Mouse (Mus musculus) liver, postnatal 0 days (tissue): ENCODE data around the gene Neu1. TPM values are rescaled to one million over a fixed set of nuclear protein-coding genes. Genes with fewer than 3 reads are reported as not detected.
"Not testable (repeated sequence)": the region's sequence is repeated elsewhere in the genome, so short reads cannot be mapped to it uniquely, and the experiment has no call there.

Experiments used
- ATAC-seq: fragments of 200-750 bp; cut with Nextera tagmentation; 2 replicates; pipeline ENCODE4 v1.8.0; 2017; ENCODE audit warnings: mild to moderate bottlenecking, moderate library complexity
- DNase-seq: peaks from one replicate; pipeline ENCODE4 v3.0.0-alpha.2; 2016
- H3K27ac ChIP-seq: fragments of 300-500 bp; sonication (generic); 2 replicates; pipeline ENCODE4 v1.5.1; 2014; ENCODE audit warnings: antibody characterized with exemption, moderate library complexity, mild to moderate bottlenecking, low read depth
- H3K27me3 ChIP-seq: fragments of 300-500 bp; sonication (generic); 2 replicates; pipeline ENCODE4 v1.6.1; 2014; ENCODE audit warnings: low read length, control low read depth, mixed read lengths; ENCODE audit not compliant: insufficient read depth
- H3K36me3 ChIP-seq: fragments of 300-500 bp; sonication (generic); replicated peaks from 2 replicates; pipeline ENCODE4 v1.6.1; 2014; ENCODE audit warnings: mild to moderate bottlenecking, control low read depth, low read length, moderate library complexity, mixed read lengths; ENCODE audit not compliant: insufficient read depth
- H3K4me1 ChIP-seq: fragments of 300-500 bp; sonication (generic); 2 replicates; pipeline ENCODE4 v1.6.1; 2014; ENCODE audit warnings: antibody characterized with exemption, mild to moderate bottlenecking, control low read depth; ENCODE audit not compliant: insufficient read depth
- H3K4me2 ChIP-seq: fragments of 300-500 bp; sonication (generic); 2 replicates; pipeline ENCODE4 v1.6.1; 2014; ENCODE audit warnings: low read depth, mild to moderate bottlenecking, low read length, moderate library complexity, mixed read lengths
- H3K4me3 ChIP-seq: fragments of 300-500 bp; sonication (generic); 2 replicates; pipeline ENCODE4 v1.5.1; 2014; ENCODE audit warnings: low read depth, low read length
- H3K9ac ChIP-seq: fragments of 300-500 bp; sonication (generic); replicated peaks from 2 replicates; pipeline ENCODE4 v1.6.1; 2014; ENCODE audit warnings: mild to moderate bottlenecking, moderate library complexity
- H3K9me3 ChIP-seq: fragments of 300-500 bp; sonication (generic); 2 replicates; pipeline ENCODE4 v1.6.1; 2016; ENCODE audit warnings: mild to moderate bottlenecking, control low read depth, low read length, mixed read lengths
- CTCF ChIP-seq: sonication (generic); IDR thresholded peaks from 2 replicates; pipeline ENCODE4 v1.5.1; 2016; ENCODE audit warnings: antibody characterized with exemption, low read depth
- EP300 ChIP-seq: IDR thresholded peaks from 2 replicates; pipeline ENCODE4 v1.6.1; 2016; ENCODE audit warnings: antibody characterized with exemption, low read depth, mild to moderate bottlenecking
- WGBS: fragments of 180-500 bp; shearing (Covaris S2); extraction: QIAGEN DNeasy Blood & Tissue Kit; methylation state at CpG from one replicate; pipeline ENCODE4 v1.1.7; 2014; ENCODE audit not compliant: insufficient replicate concordance; 5-methylcytosine and 5-hydroxymethylcytosine counted together
- polyA plus RNA-seq: library from polyadenylated mRNA; unstranded; fragments of >200 nt; fragmentation: Nextera tagmentation; extraction: Ambion mirVana; gene quantifications from 2 replicates; pipeline ENCODE4 v1.2.1, GENCODE M21; 2015

Gene Neu1
- polyA plus RNA-seq, 1 experiment from 2014 or later, result 35.6 TPM

DNA sequence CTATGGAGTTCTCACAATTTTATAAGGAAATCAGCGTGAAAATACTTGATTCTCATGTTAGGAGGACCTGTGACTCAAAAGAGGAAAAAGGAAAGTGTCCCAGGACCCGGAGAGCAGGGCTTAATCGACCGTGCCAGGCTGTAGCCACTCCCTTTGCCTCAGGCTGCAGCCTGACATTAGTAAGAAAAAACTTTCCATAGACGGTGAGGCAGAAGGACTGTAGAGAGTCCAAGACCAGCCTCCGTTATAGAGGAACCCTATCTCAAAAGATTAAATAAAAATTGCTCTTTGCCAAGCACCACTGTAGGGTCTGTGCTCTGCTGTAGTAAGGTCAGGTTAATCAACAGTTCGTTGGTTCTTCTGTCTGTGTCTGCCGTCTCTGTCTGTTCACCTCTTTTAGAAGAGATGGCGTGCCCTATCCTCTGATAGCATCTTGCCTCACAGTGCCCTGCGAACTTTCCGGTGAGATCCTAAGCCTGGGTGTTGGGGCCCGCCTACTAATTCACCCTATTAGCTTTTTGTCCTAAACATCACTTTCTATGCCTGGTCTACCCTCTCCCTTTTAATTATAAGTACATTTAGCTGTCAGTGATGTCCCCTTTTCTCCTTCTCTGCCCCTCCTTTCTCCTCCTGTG, 28.9 kb downstream of the Neu1 start:
- peaks cover 7% of the 10 kb centered on the region for H3K4me1 ChIP-seq
- 13% methylated on average over 12 of the region's 12 CpGs for WGBS
- no peaks in the 10 kb centered on the region for H3K9me3 ChIP-seq
- DNase-seq, result no peak
- H3K36me3 ChIP-seq, result no peaks in the 10 kb centered on the region
- H3K4me2 ChIP-seq, result peak overlapping the region; percentile 77
- peak; percentile 28 for ATAC-seq
- H3K4me3 ChIP-seq, result peak overlapping the region; percentile 52
- peak overlapping the region; percentile 78 for H3K27ac ChIP-seq
- TF ChIP-seq CTCF, result no peak
- no peak for TF ChIP-seq EP300
- H3K9ac ChIP-seq, result peak overlapping the region; percentile 45
- H3K27me3 ChIP-seq, result peaks cover 10% of the 10 kb centered on the region; the same call in 1 of the 2 replicates

GRCm38 (mm10) chr17:34960702-34961493, 29.8 kb downstream of the Neu1 start:
- Histone ChIP-seq H3K9me3 (no peaks in the 10 kb centered on the region), H3K4me2 (no peak overlapping the region), H3K4me3 (no peak overlapping the region), H3K27me3 (peaks cover 8% of the 10 kb centered on the region; the same call in 1 of the 2 replicates), H3K27ac (no peak overlapping the region), H3K4me1 (peaks cover 7% of the 10 kb centered on the region), H3K36me3 (no peaks in the 10 kb centered on the region), H3K9ac (no peak overlapping the region)
- ATAC-seq (no peak), DNase-seq (no peak)
- no peak for TF ChIP-seq EP300
- no peak for TF ChIP-seq CTCF

DNA sequence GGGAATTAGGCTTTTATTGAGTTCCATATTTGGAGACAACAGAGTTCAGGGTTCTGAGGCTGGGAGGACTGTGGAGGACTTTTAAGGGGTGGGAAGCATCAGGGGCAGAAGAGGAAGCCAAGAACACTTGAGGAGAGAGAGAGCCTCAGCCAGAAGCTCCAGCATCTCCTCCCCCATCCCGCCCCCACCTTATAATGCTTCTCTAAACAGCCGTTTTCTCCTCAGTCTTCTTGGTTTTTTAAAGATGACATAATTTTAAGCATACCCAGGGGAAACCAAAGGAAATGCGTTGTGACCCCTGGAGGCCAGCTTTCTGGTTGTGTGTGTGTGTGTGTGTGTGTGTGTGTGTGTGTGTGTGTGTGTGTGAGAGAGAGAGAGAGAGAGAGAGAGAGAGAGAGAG, 31.1 kb downstream of the Neu1 start:
- no peaks in the 10 kb centered on the region for H3K36me3 ChIP-seq
- ATAC-seq, result no peak
- no peaks in the 10 kb centered on the region for H3K9me3 ChIP-seq
- TF ChIP-seq CTCF, result no peak
- no peak for TF ChIP-seq EP300
- no peak overlapping the region for H3K4me2 ChIP-seq
- 0 out of 2 replicates have a peak, but pooled peaks cover 4% of the 10 kb centered on the region for H3K27me3 ChIP-seq
- WGBS, result 17% methylated on average over 3 of the region's 3 CpGs
- H3K27ac ChIP-seq, result no peak overlapping the region
- H3K9ac ChIP-seq, result no peak overlapping the region
- H3K4me3 ChIP-seq, result no peak overlapping the region
- peaks cover 7% of the 10 kb centered on the region for H3K4me1 ChIP-seq
- no peak for DNase-seq

- Histone ChIP-seq H3K9ac (no peak overlapping the region), H3K4me3 (no peak overlapping the region), H3K4me1 (peaks cover 7% of the 10 kb centered on the region), H3K27me3 (0 out of 2 replicates have a peak, but pooled peaks cover 4% of the 10 kb centered on the region), H3K27ac (no peak overlapping the region), H3K4me2 (no peak overlapping the region), H3K36me3 (no peaks in the 10 kb centered on the region), H3K9me3 (no peaks in the 10 kb centered on the region)
- DNase-seq (no peak), ATAC-seq (no peak)
- WGBS, result 64% methylated on average over 1 of the region's 1 CpGs
- no peak for TF ChIP-seq EP300
- TF ChIP-seq CTCF, result no peak
These were observed 31.8 kb downstream of the Neu1 start for GRCm38 (mm10) chr17:34962841-34963240.

- Histone ChIP-seq H3K9ac (no peak overlapping the region), H3K4me1 (peaks cover 6% of the 10 kb centered on the region), H3K4me3 (no peak overlapping the region), H3K4me2 (no peak overlapping the region), H3K36me3 (no peaks in the 10 kb centered on the region), H3K27me3 (peaks cover 20% of the 10 kb centered on the region), H3K9me3 (no peaks in the 10 kb centered on the region), H3K27ac (no peak overlapping the region; the same call in 1 of the 2 replicates)
- DNase-seq (no peak), ATAC-seq (peak; percentile 14; the same call in 1 of the 2 replicates)
- 47% methylated on average over 1 of the region's 1 CpGs for WGBS
- TF ChIP-seq EP300 (no peak), CTCF (no peak)
These were observed 33.6 kb downstream of the Neu1 start for GRCm38 (mm10) chr17:34964640-34965049.

DNA sequence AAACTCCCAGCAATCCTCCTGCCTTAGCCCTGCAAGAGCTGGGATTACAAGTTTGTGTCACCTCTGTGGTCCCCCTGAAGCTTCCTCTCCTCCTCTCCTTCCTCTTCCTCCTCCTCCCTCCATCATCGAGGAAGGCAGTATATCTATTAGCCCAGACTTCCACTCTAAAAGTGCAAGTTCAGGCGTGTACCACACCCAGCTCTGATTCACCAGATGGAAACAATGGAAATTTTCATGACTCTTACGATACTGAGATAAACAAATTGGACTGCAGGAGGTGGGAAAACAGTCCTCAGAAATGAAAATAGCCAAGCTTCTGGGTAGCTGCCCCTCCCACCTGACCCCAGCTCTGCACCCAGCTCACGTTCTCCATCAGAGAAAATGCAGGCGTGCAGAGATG, 34.6 kb downstream of the Neu1 start:
- TF ChIP-seq CTCF, result no peak
- 0 out of 2 replicates have a peak, but pooled peaks have one; percentile 8 for TF ChIP-seq EP300
- Histone ChIP-seq H3K4me1 (no peaks in the 10 kb centered on the region), H3K9me3 (no peaks in the 10 kb centered on the region), H3K36me3 (no peaks in the 10 kb centered on the region), H3K4me2 (no peak overlapping the region), H3K4me3 (no peak overlapping the region), H3K27me3 (peaks cover 23% of the 10 kb centered on the region), H3K9ac (no peak overlapping the region), H3K27ac (no peak overlapping the region)
- WGBS, result 54% methylated on average over 5 of the region's 5 CpGs
- DNase-seq (no peak), ATAC-seq (no peak)

DNA sequence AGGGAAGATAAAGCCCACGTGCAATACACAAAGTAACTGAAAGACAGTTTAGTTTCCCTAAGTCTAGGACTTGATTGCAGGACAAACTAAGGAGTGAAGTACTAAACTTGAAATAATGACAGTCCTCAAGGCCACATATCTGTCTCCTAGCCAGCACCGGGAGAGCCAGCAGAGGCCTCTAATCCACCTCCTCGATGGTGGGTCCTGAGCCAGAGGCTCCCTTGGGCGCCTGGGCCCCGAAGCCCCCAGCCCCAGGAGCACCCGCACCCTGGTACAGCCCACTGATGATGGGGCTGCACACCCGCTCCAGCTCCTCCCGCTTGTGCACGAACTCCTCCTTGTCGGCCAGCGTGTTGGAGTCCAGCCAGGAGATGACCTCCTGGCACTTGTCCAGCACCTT, 38.8 kb downstream of the Neu1 start, which contains the start of gene Gm20481:
TSS of gene Gm20481 (plus strand) at position 91 of the 400 bp plus-strand sequence.
- 65% methylated on average over 7 of the region's 11 CpGs for WGBS
- not testable (repeated sequence) for H3K9me3 ChIP-seq, H3K4me3 ChIP-seq, H3K4me2 ChIP-seq, H3K36me3 ChIP-seq, H3K9ac ChIP-seq, ATAC-seq, H3K27ac ChIP-seq, DNase-seq, H3K4me1 ChIP-seq
- H3K27me3 ChIP-seq, result peaks cover 24% of the 10 kb centered on the region

DNA sequence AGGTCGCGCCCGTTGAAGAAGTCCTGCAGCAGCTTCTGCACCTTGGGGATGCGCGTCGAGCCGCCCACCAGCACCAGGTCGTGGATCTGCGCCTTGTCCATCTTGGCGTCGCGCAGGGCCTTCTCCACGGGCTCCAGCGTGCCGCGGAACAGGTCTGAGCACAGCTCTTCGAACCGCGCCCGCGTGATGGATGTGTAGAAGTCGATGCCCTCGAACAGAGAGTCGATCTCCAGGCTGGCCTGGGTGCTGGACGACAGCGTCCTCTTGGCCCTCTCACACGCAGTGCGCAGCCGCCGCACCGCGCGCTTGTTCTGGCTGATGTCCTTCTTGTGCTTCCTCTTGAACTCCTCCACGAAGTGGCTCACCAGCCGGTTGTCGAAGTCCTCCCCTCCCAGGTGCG, 39.8 kb downstream of the Neu1 start:
- not testable (repeated sequence) for H3K36me3 ChIP-seq, H3K4me2 ChIP-seq, H3K9ac ChIP-seq, DNase-seq, H3K4me3 ChIP-seq, H3K4me1 ChIP-seq, ATAC-seq, H3K9me3 ChIP-seq, H3K27ac ChIP-seq
- WGBS, result 37% methylated on average over 21 of the region's 37 CpGs
- H3K27me3 ChIP-seq, result peaks cover 24% of the 10 kb centered on the region

GRCm38 (mm10) chr17:34971694-34972068, 40.6 kb downstream of the Neu1 start:
- WGBS, result 0% methylated on average over 16 of the region's 43 CpGs
- not testable (repeated sequence) for DNase-seq, H3K36me3 ChIP-seq, H3K4me1 ChIP-seq, H3K4me3 ChIP-seq, ATAC-seq, H3K9ac ChIP-seq, H3K9me3 ChIP-seq, H3K27ac ChIP-seq
- Histone ChIP-seq H3K4me2 (peak overlapping the region; percentile 67; the same call in 1 of the 2 replicates), H3K27me3 (peaks cover 24% of the 10 kb centered on the region)
